Mouse (Mus musculus) ES-E14 (cell line): ENCODE measurements at regions not wholly inside any gene's neighbourhood (a gene's known extent, or its start where the extent isn't known, plus 50 kb on each side); places are given as distances from the start of the nearest gene placed in this dataset.

Experiments
- DNase-seq: peaks from one replicate; pipeline ENCODE4 v3.0.0-alpha.2; 2013; ENCODE audit warnings: low read depth, low spot score
- H3K27ac ChIP-seq: 2 replicates; pipeline ENCODE4 v1.5.1; 2012; ENCODE audit warnings: low read depth, mild to moderate bottlenecking, low read length, moderate library complexity, mixed read lengths; ENCODE audit not compliant: poor library complexity, insufficient read depth, severe bottlenecking
- H3K36me3 ChIP-seq: 2 replicates; pipeline ENCODE4 v1.6.1; 2012; ENCODE audit warnings: mild to moderate bottlenecking, low read length, moderate library complexity, mixed read lengths; ENCODE audit not compliant: control insufficient read depth, poor library complexity, insufficient read depth, severe bottlenecking
- H3K4me1 ChIP-seq, 2 experiments: fragments of 150-350 bp in 1 of 2; sonication (generic) in 1 of 2; 2 replicates each; pipeline ENCODE4 v1.6.1; 2012; ENCODE audit warnings: low read length in 2 of 2, mild to moderate bottlenecking in 1 of 2, mixed read lengths in 1 of 2; ENCODE audit not compliant: control insufficient read depth in 2 of 2, insufficient read depth in 2 of 2, poor library complexity in 1 of 2
- H3K4me3 ChIP-seq, 2 experiments: fragments of 150-350 bp in 1 of 2; sonication (generic) in 1 of 2; 2 replicates each; pipeline ENCODE4 v1.5.1; 2012; ENCODE audit warnings: low read length in 2 of 2, low read depth in 1 of 2, mild to moderate bottlenecking in 1 of 2, mixed read lengths in 1 of 2; ENCODE audit not compliant: insufficient read depth in 1 of 2, poor library complexity in 1 of 2, severe bottlenecking in 1 of 2
- H3K9ac ChIP-seq: 2 replicates; pipeline ENCODE4 v1.6.1; 2012; ENCODE audit warnings: low read depth, mild to moderate bottlenecking, low read length, mixed read lengths; ENCODE audit not compliant: poor library complexity, insufficient read depth, severe bottlenecking
- H3K9me3 ChIP-seq: fragments of 150-350 bp; sonication (generic); 2 replicates; pipeline ENCODE4 v1.6.1; 2012; ENCODE audit warnings: low read depth, mild to moderate bottlenecking, low read length; ENCODE audit not compliant: control insufficient read depth, insufficient read depth
- CHD2 ChIP-seq: IDR thresholded peaks from 2 replicates; pipeline ENCODE4 v1.6.1; 2014; ENCODE audit warnings: mild to moderate bottlenecking, low read depth, low read length, inconsistent platforms
- HCFC1 ChIP-seq: IDR thresholded peaks from 2 replicates; pipeline ENCODE4 v1.6.1; 2012; ENCODE audit warnings: low read length, inconsistent platforms, borderline replicate concordance; ENCODE audit not compliant: insufficient read depth
- MAFK ChIP-seq: IDR thresholded peaks from 2 replicates; pipeline ENCODE4 v1.6.1; 2014; ENCODE audit warnings: mild to moderate bottlenecking, low read depth, low read length, inconsistent platforms; ENCODE audit not compliant: insufficient read depth
- ZC3H11A ChIP-seq: IDR thresholded peaks from 2 replicates; pipeline ENCODE4 v1.6.1; 2012; ENCODE audit warnings: low read depth, mild to moderate bottlenecking, inconsistent platforms, low read length, borderline replicate concordance
- ZNF384 ChIP-seq: IDR thresholded peaks from 2 replicates; pipeline ENCODE4 v1.6.1; 2012; ENCODE audit warnings: low read depth, low read length, inconsistent platforms
- in situ Hi-C, 2 experiments: fragments of 600-800 bp; cut with MboI; formaldehyde crosslinking; loops; one replicate each; pipeline ENCODE4 v1.15.1; 2025; ENCODE audit warnings: low sequenced_read_pairs in 2 of 2, inconsistent platforms in 1 of 2; ENCODE audit not compliant: unreplicated experiment in 2 of 2

DNA sequence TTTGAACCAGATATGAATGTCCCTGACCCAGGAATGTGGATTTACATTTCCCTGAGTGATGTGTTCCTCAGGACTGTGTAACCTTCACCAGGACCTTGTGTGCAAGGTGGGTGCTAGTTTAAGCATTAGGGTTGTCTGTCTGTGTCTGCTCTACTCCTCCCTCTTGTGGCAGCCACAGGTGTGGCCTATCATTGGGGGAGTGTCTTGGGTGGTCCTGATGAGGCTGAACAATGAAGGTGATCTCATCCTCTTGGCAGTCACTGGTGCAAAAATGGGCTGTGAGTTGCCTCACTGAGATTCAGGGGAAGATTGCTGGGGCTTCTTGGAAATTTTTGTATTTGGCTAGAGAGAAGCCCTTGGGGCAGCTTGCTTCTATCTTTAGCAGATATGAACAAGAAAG, 179.4 kb upstream of the Ube2e1 start:
- Histone ChIP-seq H3K9me3 (no peaks in the 10 kb centered on the region), H3K27ac (no peak overlapping the region), H3K36me3 (no peaks in the 10 kb centered on the region), H3K9ac (no peak overlapping the region), H3K4me1 (no peaks in the 10 kb centered on the region), H3K4me3 (no peak overlapping the region)
- peak; percentile 37 for DNase-seq
- in situ Hi-C loops, result loop anchor here in 1 of 2 experiments (25.0 kb wide), 1 partner anchor 526 kb away; no protein-coding TSS in a partner anchor
- TF ChIP-seq ZNF384 (no peak), ZC3H11A (no peak), CHD2 (no peak), HCFC1 (no peak), MAFK (no peak)

DNA sequence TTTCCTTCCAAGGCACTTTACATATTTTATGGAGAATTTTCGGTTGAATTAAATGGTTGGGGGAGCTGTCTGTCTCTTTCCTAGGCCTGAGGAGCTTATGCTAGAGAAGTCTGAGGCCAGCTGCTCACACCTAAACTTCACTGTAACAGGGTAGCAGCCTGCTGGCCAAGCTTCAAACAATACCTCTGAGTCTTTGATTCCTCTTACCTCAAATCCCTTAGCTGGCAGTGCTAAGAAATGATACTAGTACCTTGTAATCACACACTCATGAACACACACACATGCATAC, 176.6 kb upstream of the Ube2e1 start:
- no peak overlapping the region for H3K9ac ChIP-seq
- H3K36me3 ChIP-seq, result no peaks in the 10 kb centered on the region
- H3K27ac ChIP-seq, result no peak overlapping the region
- no peak for TF ChIP-seq MAFK
- no peak for TF ChIP-seq CHD2
- TF ChIP-seq ZNF384, result no peak
- no peak for TF ChIP-seq ZC3H11A
- TF ChIP-seq HCFC1, result no peak
- no peaks in the 10 kb centered on the region for H3K4me1 ChIP-seq
- H3K9me3 ChIP-seq, result no peaks in the 10 kb centered on the region
- in situ Hi-C loops, result loop anchor here in 1 of 2 experiments (25.0 kb wide), 1 partner anchor 529 kb away; no protein-coding TSS in a partner anchor
- no peak for DNase-seq
- no peak overlapping the region for H3K4me3 ChIP-seq

DNA sequence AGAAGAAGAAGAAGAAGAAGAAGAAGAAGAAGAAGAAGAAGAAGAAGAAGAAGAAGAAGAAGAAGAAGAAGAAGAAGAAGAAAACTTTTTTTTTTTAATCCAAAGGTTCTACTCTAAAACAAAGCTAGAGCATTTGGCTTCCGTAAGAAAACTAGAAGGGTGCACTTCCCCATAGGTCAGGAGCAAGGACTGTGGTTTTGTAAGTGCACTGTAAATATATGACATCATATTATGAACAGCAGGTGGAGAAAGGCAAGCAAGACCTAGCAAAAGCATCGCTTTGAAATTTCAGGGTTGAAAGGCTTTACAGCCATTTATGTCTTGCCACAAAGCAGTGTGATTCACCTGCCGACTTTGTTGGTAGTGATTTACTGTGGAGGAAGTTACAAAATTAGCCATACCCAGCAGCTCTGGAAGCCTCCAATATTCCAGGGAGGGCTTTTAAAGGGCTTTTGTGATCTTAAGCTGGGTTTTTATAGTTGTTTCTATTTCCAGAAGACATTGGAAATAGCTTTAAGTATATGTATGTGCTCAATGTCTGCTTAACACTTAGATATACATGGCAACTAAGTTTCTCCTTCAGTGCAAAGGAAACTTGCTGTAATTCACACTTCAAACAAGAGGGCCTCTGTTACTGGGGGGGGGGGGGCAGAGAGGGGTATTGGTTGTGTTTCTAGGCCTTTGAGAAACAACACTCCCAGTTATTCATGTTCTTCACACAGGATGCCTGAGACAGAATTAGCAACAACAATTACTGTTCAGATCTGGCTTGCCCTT, 176.1 kb upstream of the Ube2e1 start:
- in situ Hi-C loops, result loop anchor here in 1 of 2 experiments (25.0 kb wide), 1 partner anchor 530 kb away; no protein-coding TSS in a partner anchor
- no peak overlapping the region for H3K9ac ChIP-seq
- no peaks in the 10 kb centered on the region for H3K36me3 ChIP-seq
- no peak for DNase-seq
- no peak overlapping the region for H3K27ac ChIP-seq
- no peaks in the 10 kb centered on the region for H3K9me3 ChIP-seq
- H3K4me1 ChIP-seq, result no peaks in the 10 kb centered on the region
- H3K4me3 ChIP-seq, result no peak overlapping the region
- no peak for TF ChIP-seq CHD2
- TF ChIP-seq HCFC1, result no peak
- TF ChIP-seq ZC3H11A, result no peak
- no peak for TF ChIP-seq ZNF384
- no peak for TF ChIP-seq MAFK

DNA sequence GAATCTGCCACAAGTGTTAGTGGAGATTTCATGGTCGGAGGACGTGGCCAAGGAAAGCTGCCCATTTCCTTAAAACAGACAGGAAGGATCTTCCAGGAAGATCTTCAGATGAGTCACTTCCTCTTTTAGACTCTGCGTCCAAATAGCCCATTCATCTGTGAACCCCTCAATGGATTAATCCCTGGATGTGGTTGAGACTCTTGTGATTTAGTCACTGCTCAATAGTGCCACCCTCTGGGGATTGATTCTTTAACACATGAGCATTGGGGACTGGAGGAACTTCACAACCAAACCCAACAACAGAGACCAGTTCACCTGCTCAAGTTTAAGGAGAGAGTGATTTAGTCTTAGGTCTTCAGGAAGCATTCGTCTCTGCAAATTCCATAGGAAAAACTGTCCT, 174.5 kb upstream of the Ube2e1 start:
- no peaks in the 10 kb centered on the region for H3K36me3 ChIP-seq
- no peak overlapping the region for H3K4me3 ChIP-seq
- DNase-seq, result peak; percentile 9
- no peak overlapping the region for H3K27ac ChIP-seq
- H3K9ac ChIP-seq, result no peak overlapping the region
- no peaks in the 10 kb centered on the region for H3K4me1 ChIP-seq
- TF ChIP-seq MAFK (no peak), ZC3H11A (0 out of 2 replicates have a peak, but pooled peaks have one; percentile 4)
- in situ Hi-C loops, result loop anchor here in 1 of 2 experiments (25.0 kb wide), 1 partner anchor 531 kb away; no protein-coding TSS in a partner anchor
- no peaks in the 10 kb centered on the region for H3K9me3 ChIP-seq
